Mouse (Mus musculus): Measurements from ENCODE around the gene Bdh1. TPM values are rescaled to one million over a fixed set of nuclear protein-coding genes. Genes with fewer than 3 reads are reported as not detected.

Gene Bdh1
- polyA plus RNA-seq, 1 experiment from 2014 or later = 18.7 TPM

- Histone ChIP-seq H3K4me1 (replicated peaks) (0 out of 2 replicates have a peak, but pooled peaks cover 6% of the 10 kb centered on the region), H3K27ac (no peak overlapping the region), H3K4me2 (no peak overlapping the region), H3K27me3 (no peaks in the 10 kb centered on the region), H3K9ac (replicated peaks) (no peak overlapping the region; the same call in 1 of the 2 replicates), H3K4me3 (replicated peaks) (no peak overlapping the region), H3K9me3 (no peaks in the 10 kb centered on the region), H3K36me3 (0 out of 2 replicates have a peak, but pooled peaks cover 3% of the 10 kb centered on the region)
- 73% methylated on average over 4 of the region's 4 CpGs for WGBS
- no peak for ATAC-seq (ENCODE audit: insufficient number of reproducible peaks, insufficient read depth, low FRiP score, low TSS enrichment, low read depth)
These were observed 27.9 kb downstream of the Bdh1 start for GRCm38 (mm10) chr16:31449973-31450372.

- H3K9me3 ChIP-seq = no peaks in the 10 kb centered on the region
- no peak for ATAC-seq (ENCODE audit: insufficient number of reproducible peaks, insufficient read depth, low FRiP score, low TSS enrichment, low read depth)
- H3K4me3 ChIP-seq (replicated peaks) = no peak overlapping the region
- WGBS = 71% methylated on average over 3 of the region's 3 CpGs
- H3K36me3 ChIP-seq = 0 out of 2 replicates have a peak, but pooled peaks cover 3% of the 10 kb centered on the region
- no peaks in the 10 kb centered on the region for H3K27me3 ChIP-seq
- H3K4me1 ChIP-seq (replicated peaks) = 0 out of 2 replicates have a peak, but pooled peaks cover 6% of the 10 kb centered on the region
- no peak overlapping the region for H3K27ac ChIP-seq
- H3K9ac ChIP-seq (replicated peaks) = no peak overlapping the region
- H3K4me2 ChIP-seq = no peak overlapping the region
These were observed 29.2 kb downstream of the Bdh1 start for GRCm38 (mm10) chr16:31451235-31451634.

DNA sequence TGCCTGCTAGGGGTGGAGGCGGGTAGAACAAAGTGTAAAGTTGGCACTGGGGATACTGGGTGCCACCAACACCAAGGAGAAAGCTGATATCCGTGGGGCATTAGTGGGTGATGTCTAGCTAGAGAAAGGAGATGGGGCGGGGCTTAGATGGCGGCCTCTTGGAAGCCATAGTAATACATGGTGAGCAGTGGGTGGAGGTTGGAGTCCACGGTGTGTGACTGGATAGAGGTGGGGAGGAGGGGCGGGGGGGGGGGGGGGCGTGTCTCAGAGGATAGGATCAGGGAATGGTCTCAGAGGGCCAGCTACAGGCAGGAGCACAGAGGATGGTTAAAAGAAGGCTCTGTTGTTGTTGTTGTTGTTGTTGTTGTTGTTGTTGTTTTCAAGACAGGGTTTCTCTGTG is 30.4 kb downstream of the Bdh1 start:
- Histone ChIP-seq H3K36me3 (0 out of 2 replicates have a peak, but pooled peaks cover 3% of the 10 kb centered on the region), H3K4me2 (no peak overlapping the region), H3K9me3 (no peaks in the 10 kb centered on the region), H3K9ac (replicated peaks) (no peak overlapping the region), H3K4me3 (replicated peaks) (no peak overlapping the region), H3K4me1 (replicated peaks) (0 out of 2 replicates have a peak, but pooled peaks cover 6% of the 10 kb centered on the region), H3K27ac (no peak overlapping the region), H3K27me3 (no peaks in the 10 kb centered on the region)
- WGBS = 85% methylated on average over 5 of the region's 7 CpGs
- ATAC-seq (ENCODE audit: insufficient number of reproducible peaks, insufficient read depth, low FRiP score, low TSS enrichment, low read depth) = 0 out of 2 replicates have a peak, but pooled peaks have one; percentile 33

- no peak for ATAC-seq (ENCODE audit: insufficient number of reproducible peaks, insufficient read depth, low FRiP score, low TSS enrichment, low read depth)
- WGBS = 90% methylated on average over 4 of the region's 4 CpGs
These were observed 31.9 kb downstream of the Bdh1 start for GRCm38 (mm10) chr16:31454013-31454412.

DNA sequence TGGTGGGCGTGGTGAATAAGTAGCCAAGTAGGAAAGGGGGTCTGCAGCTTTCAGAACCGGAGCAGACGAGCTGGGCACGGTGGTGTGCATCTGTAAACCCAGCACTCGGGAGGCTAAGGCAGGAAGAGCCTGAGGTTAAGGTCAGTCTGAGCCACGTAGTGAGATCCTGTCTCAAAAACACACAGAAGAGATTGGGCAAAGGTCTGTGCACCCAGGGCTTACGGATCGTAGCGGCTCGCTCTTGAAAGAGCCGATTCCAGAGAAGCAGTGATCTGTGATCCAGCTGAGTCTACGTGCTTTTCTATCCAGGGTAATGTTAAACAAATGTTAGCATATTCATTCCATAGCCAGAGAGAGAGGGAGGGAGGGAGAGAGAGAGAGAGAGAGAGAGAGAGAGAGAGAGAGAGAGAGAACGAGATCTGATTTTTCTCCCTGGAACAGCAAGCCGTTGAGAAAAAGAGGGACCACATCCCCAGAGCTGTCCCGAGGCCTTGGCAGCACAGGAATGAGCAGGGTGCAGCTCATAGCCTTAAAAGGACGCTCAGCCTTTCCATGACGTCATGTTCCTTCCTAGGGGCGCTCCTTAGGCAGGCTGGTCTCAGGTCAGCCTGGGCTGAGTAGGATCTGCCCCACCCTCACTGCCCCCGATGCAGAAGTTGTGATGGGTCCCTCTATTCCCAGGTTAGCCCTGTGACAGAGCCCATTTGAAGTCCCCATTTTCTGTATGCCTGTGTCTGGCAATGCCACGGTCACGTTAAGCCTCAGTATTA is 33.4 kb downstream of the Bdh1 start:
- H3K27me3 ChIP-seq = no peaks in the 10 kb centered on the region
- no peak overlapping the region for H3K27ac ChIP-seq
- WGBS = 76% methylated on average over 21 of the region's 21 CpGs
- peaks cover 24% of the 10 kb centered on the region for H3K4me1 ChIP-seq (replicated peaks)
- no peaks in the 10 kb centered on the region for H3K36me3 ChIP-seq
- H3K9me3 ChIP-seq = no peaks in the 10 kb centered on the region
- ATAC-seq (ENCODE audit: insufficient number of reproducible peaks, insufficient read depth, low FRiP score, low TSS enrichment, low read depth) = no peak
- H3K9ac ChIP-seq (replicated peaks) = no peak overlapping the region
- no peak overlapping the region for H3K4me2 ChIP-seq
- no peak overlapping the region for H3K4me3 ChIP-seq (replicated peaks)

More at GRCm38 (mm10) chr16:31454013-31454412, 31.9 kb downstream of the Bdh1 start:
- H3K4me2 ChIP-seq = no peak overlapping the region
- H3K36me3 ChIP-seq = no peaks in the 10 kb centered on the region
- H3K9me3 ChIP-seq = no peaks in the 10 kb centered on the region
- H3K27me3 ChIP-seq = no peaks in the 10 kb centered on the region
- no peak overlapping the region for H3K27ac ChIP-seq
- H3K9ac ChIP-seq (replicated peaks) = no peak overlapping the region
- H3K4me1 ChIP-seq (replicated peaks) = peaks cover 12% of the 10 kb centered on the region; the same call in 1 of the 2 replicates
- no peak overlapping the region for H3K4me3 ChIP-seq (replicated peaks)

GRCm38 (mm10) chr16:31458229-31458918 is 36.3 kb downstream of the Bdh1 start:
- Histone ChIP-seq H3K27ac (peak overlapping the region; percentile 89), H3K9me3 (no peaks in the 10 kb centered on the region)
- ATAC-seq (ENCODE audit: insufficient number of reproducible peaks, insufficient read depth, low FRiP score, low TSS enrichment, low read depth) = peak; percentile 67

DNA sequence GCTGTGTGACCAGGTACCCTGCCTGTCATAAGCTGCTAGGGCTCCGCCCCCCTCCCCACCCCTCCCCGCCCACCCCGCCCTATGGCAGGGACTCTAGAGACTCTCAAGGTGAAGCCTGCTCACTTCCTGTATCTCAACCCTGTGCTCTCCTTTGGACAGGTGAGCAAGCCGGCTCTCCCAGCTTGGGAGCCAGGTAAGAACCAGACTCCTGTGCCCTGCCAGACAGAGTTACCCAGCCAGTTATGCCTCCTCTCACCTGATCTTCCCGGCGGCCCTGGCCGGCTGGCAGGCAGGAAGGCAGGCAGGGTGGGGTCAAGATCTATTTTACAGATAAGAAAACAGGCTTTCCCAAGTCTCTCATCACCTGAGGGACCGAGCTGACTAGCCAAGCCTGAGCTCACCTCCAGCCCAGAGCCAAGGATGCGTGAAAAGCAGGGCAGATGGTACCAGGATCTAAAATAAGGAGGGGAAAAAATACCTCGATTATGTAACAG is 37.9 kb downstream of the Bdh1 start:
- 30% methylated on average over 10 of the region's 10 CpGs for WGBS
- Histone ChIP-seq H3K27me3 (no peaks in the 10 kb centered on the region), H3K4me1 (replicated peaks) (peaks cover 18% of the 10 kb centered on the region), H3K36me3 (no peaks in the 10 kb centered on the region), H3K4me2 (no peak overlapping the region), H3K27ac (no peak overlapping the region), H3K9me3 (no peaks in the 10 kb centered on the region), H3K4me3 (replicated peaks) (no peak overlapping the region), H3K9ac (replicated peaks) (0 out of 2 replicates have a peak overlapping the region, but pooled peaks have one; percentile 2)
- no peak for ATAC-seq (ENCODE audit: insufficient number of reproducible peaks, insufficient read depth, low FRiP score, low TSS enrichment, low read depth)

More at GRCm38 (mm10) chr16:31458229-31458918, 36.3 kb downstream of the Bdh1 start:
- Histone ChIP-seq H3K4me1 (replicated peaks) (peaks cover 18% of the 10 kb centered on the region), H3K36me3 (no peaks in the 10 kb centered on the region), H3K4me2 (peak overlapping the region; percentile 62), H3K4me3 (replicated peaks) (peak overlapping the region; percentile 39), H3K27me3 (no peaks in the 10 kb centered on the region), H3K9ac (replicated peaks) (peak overlapping the region; percentile 63)
- WGBS = 2% methylated on average over 17 of the region's 17 CpGs

- Histone ChIP-seq H3K4me3 (replicated peaks) (no peak overlapping the region), H3K4me1 (replicated peaks) (peaks cover 18% of the 10 kb centered on the region), H3K27me3 (no peaks in the 10 kb centered on the region), H3K27ac (no peak overlapping the region), H3K9me3 (no peaks in the 10 kb centered on the region), H3K9ac (replicated peaks) (no peak overlapping the region), H3K4me2 (no peak overlapping the region), H3K36me3 (no peaks in the 10 kb centered on the region)
- WGBS = 49% methylated on average over 13 of the region's 13 CpGs
- ATAC-seq (ENCODE audit: insufficient number of reproducible peaks, insufficient read depth, low FRiP score, low TSS enrichment, low read depth) = no peak
These were observed 38.4 kb downstream of the Bdh1 start for GRCm38 (mm10) chr16:31460506-31460905.

- Histone ChIP-seq H3K9ac (replicated peaks) (no peak overlapping the region), H3K9me3 (no peaks in the 10 kb centered on the region), H3K36me3 (no peaks in the 10 kb centered on the region), H3K27ac (no peak overlapping the region), H3K27me3 (no peaks in the 10 kb centered on the region), H3K4me1 (replicated peaks) (peaks cover 18% of the 10 kb centered on the region), H3K4me3 (replicated peaks) (no peak overlapping the region), H3K4me2 (no peak overlapping the region)
- no peak for ATAC-seq (ENCODE audit: insufficient number of reproducible peaks, insufficient read depth, low FRiP score, low TSS enrichment, low read depth)
- 67% methylated on average over 5 of the region's 5 CpGs for WGBS
These were observed 39.0 kb downstream of the Bdh1 start for GRCm38 (mm10) chr16:31461046-31461445.

DNA sequence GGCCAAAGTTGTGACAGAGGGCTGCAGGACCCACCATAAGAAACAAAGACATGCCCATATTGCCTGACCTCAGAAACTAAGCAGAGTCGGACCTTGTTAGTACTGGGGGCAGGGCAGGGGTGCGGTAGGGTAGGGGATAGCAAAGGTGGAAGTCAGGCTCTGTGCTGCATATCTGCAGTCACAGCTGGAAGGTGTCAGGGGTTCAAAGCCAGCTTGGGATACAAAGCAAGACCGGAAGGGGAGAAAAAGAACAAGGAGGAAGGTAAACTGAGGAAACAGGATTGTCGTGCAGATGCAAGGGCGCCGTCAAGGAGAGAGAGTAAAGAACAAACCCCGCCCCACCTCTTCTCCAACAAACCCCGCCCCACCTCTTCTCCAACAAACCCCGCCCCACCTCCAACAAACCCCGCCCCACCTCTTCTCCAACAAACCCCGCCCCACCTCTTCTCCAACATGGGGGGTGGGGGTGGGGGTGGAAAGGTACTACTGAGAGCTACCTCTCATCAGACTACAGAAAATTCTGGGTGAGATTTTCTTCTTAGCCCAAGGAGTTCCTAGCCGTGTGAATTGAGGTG is 40.1 kb downstream of the Bdh1 start:
- Histone ChIP-seq H3K27me3 (no peaks in the 10 kb centered on the region), H3K4me3 (replicated peaks) (no peak overlapping the region), H3K9ac (replicated peaks) (no peak overlapping the region), H3K36me3 (no peaks in the 10 kb centered on the region), H3K9me3 (no peaks in the 10 kb centered on the region), H3K4me2 (no peak overlapping the region), H3K4me1 (replicated peaks) (peaks cover 18% of the 10 kb centered on the region), H3K27ac (no peak overlapping the region)
- WGBS = 26% methylated on average over 12 of the region's 12 CpGs
- ATAC-seq (ENCODE audit: insufficient number of reproducible peaks, insufficient read depth, low FRiP score, low TSS enrichment, low read depth) = no peak

DNA sequence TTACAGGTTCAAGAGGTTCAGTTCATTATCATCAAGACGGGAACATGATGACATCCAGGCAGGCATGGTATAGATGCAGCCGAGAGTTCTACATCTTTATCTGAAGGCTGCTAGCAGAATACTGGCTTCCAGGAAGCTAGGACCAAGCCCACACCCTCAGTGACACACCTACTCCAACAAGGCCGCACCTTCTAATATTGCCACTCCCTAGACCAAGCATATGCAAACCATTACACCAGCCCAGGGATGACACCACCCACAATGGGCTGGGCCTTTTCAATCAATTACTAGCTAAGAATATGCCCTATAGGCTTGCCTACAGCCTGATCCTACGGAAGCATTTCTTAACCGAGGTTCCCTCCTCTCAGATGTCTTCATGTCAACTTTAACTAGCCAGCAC is 42.9 kb downstream of the Bdh1 start:
- H3K4me1 ChIP-seq (replicated peaks) = peaks cover 4% of the 10 kb centered on the region
- no peak overlapping the region for H3K4me2 ChIP-seq
- H3K27ac ChIP-seq = no peak overlapping the region
- H3K4me3 ChIP-seq (replicated peaks) = no peak overlapping the region
- ATAC-seq (ENCODE audit: insufficient number of reproducible peaks, insufficient read depth, low FRiP score, low TSS enrichment, low read depth) = no peak
- H3K27me3 ChIP-seq = no peaks in the 10 kb centered on the region
- no peak overlapping the region for H3K9ac ChIP-seq (replicated peaks)
- WGBS = 86% methylated on average over 5 of the region's 5 CpGs
- no peaks in the 10 kb centered on the region for H3K9me3 ChIP-seq
- H3K36me3 ChIP-seq = no peaks in the 10 kb centered on the region

Data from limb, embryonic 12.5 days (tissue).